Mouse (Mus musculus): ENCODE results near the gene Ugt1a6b. TPM values are rescaled to one million over a fixed set of nuclear protein-coding genes. Genes with fewer than 3 reads are reported as not detected.

Ugt1a6b gene
- polyA plus RNA-seq, 1 experiment, result not detected

DNA sequence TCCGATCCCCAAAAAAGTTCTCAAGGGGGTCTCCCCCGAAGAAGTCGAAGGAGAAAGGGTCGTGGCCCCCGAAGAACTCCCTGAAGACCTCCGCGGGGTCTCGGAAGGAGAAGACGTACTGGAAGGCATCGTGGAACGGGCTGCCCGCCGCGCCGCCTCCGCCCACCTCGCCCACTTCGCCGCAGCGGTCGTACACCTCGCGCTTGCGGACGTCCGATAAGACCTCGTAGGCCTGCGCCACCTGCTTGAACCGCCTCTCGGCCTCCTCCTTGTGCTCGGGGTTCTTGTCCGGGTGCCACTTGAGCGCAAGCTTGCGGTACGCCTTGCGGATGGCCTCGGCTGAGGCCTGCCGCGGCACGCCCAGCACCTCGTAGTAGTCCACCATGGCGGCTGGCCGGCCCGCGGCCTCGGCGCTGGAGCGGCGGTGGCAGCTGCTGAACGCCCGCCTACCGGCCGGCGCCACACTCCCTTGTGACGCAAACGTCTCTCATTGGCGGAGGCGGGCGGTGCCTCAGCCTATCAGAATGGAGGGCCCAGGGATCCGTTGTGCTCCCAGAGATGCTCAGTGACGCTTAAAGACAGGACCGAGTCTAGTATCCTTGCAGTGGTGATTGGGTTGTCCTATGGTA lies 102.4 kb downstream of the Ugt1a6b start, which contains the start of gene Dnajb3:
Gene Dnajb3 (minus strand): TSS at position 489 of the 629 bp plus-strand sequence.
- H3K4me1 ChIP-seq (ENCODE audit: control insufficient read depth, insufficient read depth, low read length), result peaks cover 11% of the 10 kb centered on the region
- WGBS, result 7% methylated on average over 62 of the region's 62 CpGs
- H3K27ac ChIP-seq (ENCODE audit: insufficient read depth, low read depth, low read length), result no peak within 1 kb of the TSS
- H3K4me3 ChIP-seq (ENCODE audit: insufficient read depth, low read depth, low read length), result peak within 1 kb of the TSS; percentile 69
- no peak for TF ChIP-seq CTCF (IDR thresholded peaks at IDR 0.05; ENCODE audit: insufficient read depth, low read depth, low read length)
- peak; percentile 32; the same call in 1 of the 2 replicates for TF ChIP-seq POLR2A (IDR thresholded peaks at IDR 0.05; ENCODE audit: insufficient read depth, low read depth, low read length)

DNA sequence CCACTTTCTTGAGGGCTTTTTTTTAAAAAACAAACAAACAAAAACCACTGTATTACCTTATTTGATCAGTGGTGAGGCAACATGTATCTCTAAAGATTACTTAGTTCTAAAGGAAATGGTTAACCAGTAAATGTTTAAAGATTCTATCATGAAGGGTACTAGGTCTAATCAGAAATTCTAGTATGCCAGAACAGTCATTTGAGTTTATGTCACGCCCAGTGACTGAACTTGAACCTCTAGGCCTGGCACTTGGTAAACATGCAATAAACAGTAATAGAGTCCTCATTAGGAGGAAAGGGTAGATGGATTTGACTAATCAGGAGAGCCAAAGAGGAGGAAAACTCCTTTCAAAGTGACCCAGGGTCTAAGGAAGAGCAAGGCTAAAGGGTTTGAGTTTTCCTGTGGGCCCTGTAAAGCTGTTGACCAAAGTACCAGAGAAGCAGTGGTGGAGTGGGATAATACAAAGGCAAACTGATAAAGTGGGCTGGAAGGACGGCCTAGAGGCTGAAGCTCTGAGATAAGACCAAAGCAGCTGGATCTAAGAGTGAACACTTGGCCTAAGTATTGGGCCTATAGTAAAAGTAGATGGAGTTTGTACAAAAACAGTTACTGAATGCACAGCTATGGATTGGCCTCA lies 103.9 kb downstream of the Ugt1a6b start:
- Histone ChIP-seq H3K27ac (ENCODE audit: insufficient read depth, low read depth, low read length) (no peak overlapping the region), H3K4me1 (ENCODE audit: control insufficient read depth, insufficient read depth, low read length) (peaks cover 11% of the 10 kb centered on the region), H3K4me3 (ENCODE audit: insufficient read depth, low read depth, low read length) (no peak overlapping the region)
- 92% methylated on average over 2 of the region's 2 CpGs for WGBS
- TF ChIP-seq CTCF (IDR thresholded peaks at IDR 0.05; ENCODE audit: insufficient read depth, low read depth, low read length) (no peak), POLR2A (IDR thresholded peaks at IDR 0.05; ENCODE audit: insufficient read depth, low read depth, low read length) (no peak)

DNA sequence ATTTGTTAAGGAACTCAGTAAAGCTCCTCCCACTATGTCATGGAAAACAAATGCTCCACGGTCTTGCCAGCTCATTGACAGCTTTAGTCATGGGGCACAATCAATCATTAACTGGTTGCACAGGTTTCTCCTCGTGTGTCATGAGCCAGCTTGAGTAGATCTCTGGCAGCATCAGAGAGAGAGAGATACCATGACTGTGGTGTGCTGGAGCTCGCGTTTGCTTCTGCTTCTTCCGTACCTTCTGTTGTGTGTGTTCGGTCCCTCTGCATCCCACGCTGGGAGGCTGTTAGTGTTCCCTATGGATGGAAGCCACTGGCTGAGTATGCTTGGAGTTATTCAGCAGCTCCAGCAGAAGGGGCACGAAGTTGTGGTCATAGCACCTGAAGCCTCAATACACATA lies 108.8 kb downstream of the Ugt1a6b start, which contains the start of gene Ugt1a1:
Gene Ugt1a1 (plus strand): TSS at position 148 of the 400 bp plus-strand sequence.
- no peak for TF ChIP-seq POLR2A (IDR thresholded peaks at IDR 0.05; ENCODE audit: insufficient read depth, low read depth, low read length)
- TF ChIP-seq CTCF (IDR thresholded peaks at IDR 0.05; ENCODE audit: insufficient read depth, low read depth, low read length), result no peak
- H3K27ac ChIP-seq (ENCODE audit: insufficient read depth, low read depth, low read length), result no peak within 1 kb of the TSS
- 67% methylated on average over 8 of the region's 8 CpGs for WGBS
- no peak within 1 kb of the TSS for H3K4me3 ChIP-seq (ENCODE audit: insufficient read depth, low read depth, low read length)
- H3K4me1 ChIP-seq (ENCODE audit: control insufficient read depth, insufficient read depth, low read length), result no peaks in the 10 kb centered on the region

DNA sequence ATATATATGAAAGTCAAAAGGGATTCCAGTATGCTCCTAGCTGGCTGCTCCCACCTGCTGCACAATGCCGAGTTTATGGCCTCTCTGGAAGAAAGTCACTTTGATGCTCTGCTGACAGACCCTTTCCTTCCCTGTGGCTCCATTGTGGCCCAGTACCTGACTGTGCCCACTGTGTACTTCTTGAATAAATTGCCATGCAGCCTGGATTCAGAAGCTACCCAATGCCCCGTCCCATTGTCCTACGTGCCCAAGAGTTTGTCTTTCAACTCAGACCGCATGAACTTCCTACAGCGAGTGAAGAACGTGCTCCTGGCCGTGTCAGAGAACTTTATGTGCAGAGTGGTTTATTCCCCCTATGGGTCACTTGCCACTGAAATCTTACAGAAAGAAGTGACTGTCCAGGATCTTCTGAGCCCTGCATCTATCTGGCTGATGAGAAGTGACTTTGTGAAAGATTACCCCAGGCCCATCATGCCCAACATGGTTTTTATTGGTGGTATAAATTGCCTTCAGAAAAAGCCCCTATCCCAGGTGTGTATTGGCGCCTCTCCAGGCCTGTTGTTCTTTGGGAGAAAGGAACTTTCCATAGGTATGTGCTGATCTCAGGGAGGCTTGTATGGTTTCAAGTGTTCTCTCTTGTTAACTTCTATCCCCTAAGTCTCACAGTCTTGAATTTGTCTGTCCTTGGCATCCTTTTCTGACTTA lies 109.4 kb downstream of the Ugt1a6b start:
- Histone ChIP-seq H3K4me3 (ENCODE audit: insufficient read depth, low read depth, low read length) (no peak overlapping the region), H3K27ac (ENCODE audit: insufficient read depth, low read depth, low read length) (no peak overlapping the region), H3K4me1 (ENCODE audit: control insufficient read depth, insufficient read depth, low read length) (no peaks in the 10 kb centered on the region)
- TF ChIP-seq CTCF (IDR thresholded peaks at IDR 0.05; ENCODE audit: insufficient read depth, low read depth, low read length) (no peak), POLR2A (IDR thresholded peaks at IDR 0.05; ENCODE audit: insufficient read depth, low read depth, low read length) (no peak)
- WGBS, result 63% methylated on average over 8 of the region's 8 CpGs

DNA sequence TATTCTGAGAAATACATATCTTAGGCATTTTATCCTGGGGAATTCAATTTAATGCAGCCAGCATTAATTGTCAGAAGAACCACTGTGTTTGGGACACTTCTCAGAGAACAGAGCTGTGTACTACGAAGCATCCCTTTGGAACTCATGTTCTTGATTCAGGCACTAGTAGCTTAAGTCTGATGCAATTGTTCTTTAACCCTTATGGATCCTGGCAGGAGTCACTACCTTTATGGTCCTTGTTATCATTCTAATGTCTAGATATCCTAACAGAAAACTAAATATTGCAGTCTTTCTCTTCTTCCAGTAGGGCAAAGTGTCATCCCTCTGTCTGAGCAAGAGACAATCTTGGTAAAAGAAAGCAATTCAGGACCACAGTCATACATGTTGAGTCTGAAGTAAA lies 110.0 kb downstream of the Ugt1a6b start:
- Histone ChIP-seq H3K4me1 (ENCODE audit: control insufficient read depth, insufficient read depth, low read length) (no peaks in the 10 kb centered on the region), H3K4me3 (ENCODE audit: insufficient read depth, low read depth, low read length) (no peak overlapping the region), H3K27ac (ENCODE audit: insufficient read depth, low read depth, low read length) (no peak overlapping the region)
- 77% methylated on average over 1 of the region's 1 CpGs for WGBS
- no peak for TF ChIP-seq POLR2A (IDR thresholded peaks at IDR 0.05; ENCODE audit: insufficient read depth, low read depth, low read length)
- TF ChIP-seq CTCF (IDR thresholded peaks at IDR 0.05; ENCODE audit: insufficient read depth, low read depth, low read length), result no peak

DNA sequence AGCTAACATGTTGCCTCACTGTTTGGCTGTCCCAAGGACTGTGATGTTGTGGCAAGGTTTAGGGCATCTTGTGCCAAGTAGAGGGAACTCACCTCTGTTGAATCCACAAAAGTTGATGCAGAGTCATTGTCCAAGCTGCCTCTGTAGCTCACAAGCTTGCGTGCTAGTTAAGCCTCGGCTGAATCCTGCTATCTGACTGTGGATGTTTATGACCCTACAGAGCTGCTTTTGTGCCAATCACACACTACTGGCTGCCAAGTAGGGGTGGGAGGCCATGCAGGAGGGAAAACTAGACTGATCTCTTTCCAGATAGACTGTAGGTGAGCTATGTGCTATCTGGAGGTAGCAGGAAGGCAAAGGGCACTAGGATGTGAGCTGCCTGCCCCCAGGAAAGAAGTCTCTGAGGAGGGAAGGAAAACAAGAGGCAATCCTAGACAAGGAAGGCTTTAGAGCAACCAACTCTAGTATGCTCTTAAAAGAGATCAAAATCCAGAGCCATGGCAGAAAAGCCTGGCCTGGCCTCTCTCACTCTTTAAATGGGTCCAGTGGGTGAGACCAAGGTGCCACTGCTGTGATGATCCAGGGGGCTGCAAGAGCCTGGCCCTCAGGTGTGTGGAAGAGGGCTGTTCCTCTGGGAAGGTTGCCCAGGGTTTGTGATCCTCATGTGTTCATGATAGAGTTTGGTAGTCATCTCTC lies 110.9 kb downstream of the Ugt1a6b start:
- Histone ChIP-seq H3K4me3 (ENCODE audit: insufficient read depth, low read depth, low read length) (no peak overlapping the region), H3K27ac (ENCODE audit: insufficient read depth, low read depth, low read length) (no peak overlapping the region), H3K4me1 (ENCODE audit: control insufficient read depth, insufficient read depth, low read length) (no peaks in the 10 kb centered on the region)
- TF ChIP-seq CTCF (IDR thresholded peaks at IDR 0.05; ENCODE audit: insufficient read depth, low read depth, low read length) (no peak), POLR2A (IDR thresholded peaks at IDR 0.05; ENCODE audit: insufficient read depth, low read depth, low read length) (no peak)
- WGBS, result 76% methylated on average over 2 of the region's 2 CpGs

DNA sequence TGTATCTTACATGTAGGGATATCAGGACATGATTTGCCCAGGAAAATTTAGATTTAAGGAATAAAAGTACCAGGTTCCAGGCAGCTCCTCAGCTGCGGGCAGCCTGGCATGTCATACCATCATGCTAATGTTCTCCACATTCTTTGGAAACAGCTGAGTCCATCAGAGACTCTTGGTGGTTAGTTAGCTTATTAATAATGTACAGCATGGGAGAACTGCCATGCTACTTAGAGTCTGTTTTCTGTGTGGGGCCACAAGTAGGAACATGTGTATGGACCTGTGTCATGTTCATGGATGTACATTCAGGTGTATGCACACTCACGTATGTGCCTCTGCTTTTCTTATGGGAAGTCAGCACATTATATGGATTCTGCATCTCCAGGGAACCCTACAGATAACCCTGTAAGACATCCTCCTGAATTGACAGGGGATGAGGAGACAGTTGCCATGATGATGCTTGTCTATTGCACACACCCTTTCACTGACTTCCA lies 111.5 kb downstream of the Ugt1a6b start:
- Histone ChIP-seq H3K4me1 (ENCODE audit: control insufficient read depth, insufficient read depth, low read length) (no peaks in the 10 kb centered on the region), H3K4me3 (ENCODE audit: insufficient read depth, low read depth, low read length) (no peak overlapping the region), H3K27ac (ENCODE audit: insufficient read depth, low read depth, low read length) (no peak overlapping the region)
- WGBS, result 76% methylated on average over 2 of the region's 2 CpGs
- TF ChIP-seq CTCF (IDR thresholded peaks at IDR 0.05; ENCODE audit: insufficient read depth, low read depth, low read length), result no peak
- TF ChIP-seq POLR2A (IDR thresholded peaks at IDR 0.05; ENCODE audit: insufficient read depth, low read depth, low read length), result no peak

DNA sequence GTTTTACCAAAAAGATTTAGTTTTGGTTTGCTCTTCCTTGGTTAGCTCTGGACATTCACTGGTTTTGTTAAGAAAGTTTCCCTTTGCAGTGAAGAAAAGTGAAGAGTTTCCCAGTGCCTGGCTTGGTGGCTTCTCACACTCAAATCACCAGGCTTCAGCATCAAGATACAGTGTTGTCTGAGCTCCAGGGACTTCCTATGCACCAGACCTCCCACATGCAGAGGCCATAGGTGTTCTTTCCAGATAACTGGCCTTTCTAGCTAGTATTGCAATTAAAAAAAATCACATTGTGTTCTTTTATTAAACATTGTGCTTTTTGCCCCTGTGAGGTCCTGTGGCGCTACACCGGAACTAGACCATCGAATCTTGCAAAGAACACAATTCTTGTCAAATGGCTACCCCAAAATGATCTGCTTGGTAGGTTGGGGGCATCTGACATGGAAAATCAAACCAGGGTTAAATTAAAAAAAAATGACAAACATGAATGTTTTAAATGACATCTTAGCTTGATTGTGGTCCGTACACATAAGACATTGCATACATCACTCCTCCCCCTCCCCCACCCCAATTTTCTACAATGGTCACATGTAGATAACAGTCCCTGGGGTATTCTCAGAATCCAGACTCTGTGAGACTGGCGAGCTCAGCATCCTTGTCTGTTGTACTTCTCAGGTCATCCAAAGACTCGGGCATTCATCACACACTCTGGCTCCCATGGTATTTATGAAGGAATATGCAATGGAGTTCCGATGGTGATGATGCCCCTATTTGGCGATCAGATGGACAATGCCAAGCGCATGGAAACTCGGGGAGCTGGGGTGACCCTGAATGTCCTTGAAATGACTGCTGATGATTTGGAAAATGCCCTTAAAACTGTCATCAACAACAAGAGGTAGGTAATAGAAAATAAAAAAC lies 112.7 kb downstream of the Ugt1a6b start:
- 72% methylated on average over 10 of the region's 10 CpGs for WGBS
- H3K27ac ChIP-seq (ENCODE audit: insufficient read depth, low read depth, low read length), result no peak overlapping the region
- TF ChIP-seq CTCF (IDR thresholded peaks at IDR 0.05; ENCODE audit: insufficient read depth, low read depth, low read length), result no peak
- TF ChIP-seq POLR2A (IDR thresholded peaks at IDR 0.05; ENCODE audit: insufficient read depth, low read depth, low read length), result no peak

More for the DNA sequence above, 112.7 kb downstream of the Ugt1a6b start:
- Histone ChIP-seq H3K4me1 (ENCODE audit: control insufficient read depth, insufficient read depth, low read length) (no peaks in the 10 kb centered on the region), H3K4me3 (ENCODE audit: insufficient read depth, low read depth, low read length) (no peak overlapping the region)

All from olfactory bulb, adult 2 months (tissue).